Mouse (Mus musculus) adrenal gland (tissue): Measurements from ENCODE around the gene Apobec3.
"Not testable (repeated sequence)": the region's sequence is repeated elsewhere in the genome, so short reads cannot be mapped to it uniquely, and the experiment has no call there.

Experiments
- intact Hi-C: fragments of 180-260 bp; cut with DNase I; formaldehyde crosslinking; loops from one replicate; pipeline ENCODE4 v1.15.1; 2025

The Apobec3 gene

DNA sequence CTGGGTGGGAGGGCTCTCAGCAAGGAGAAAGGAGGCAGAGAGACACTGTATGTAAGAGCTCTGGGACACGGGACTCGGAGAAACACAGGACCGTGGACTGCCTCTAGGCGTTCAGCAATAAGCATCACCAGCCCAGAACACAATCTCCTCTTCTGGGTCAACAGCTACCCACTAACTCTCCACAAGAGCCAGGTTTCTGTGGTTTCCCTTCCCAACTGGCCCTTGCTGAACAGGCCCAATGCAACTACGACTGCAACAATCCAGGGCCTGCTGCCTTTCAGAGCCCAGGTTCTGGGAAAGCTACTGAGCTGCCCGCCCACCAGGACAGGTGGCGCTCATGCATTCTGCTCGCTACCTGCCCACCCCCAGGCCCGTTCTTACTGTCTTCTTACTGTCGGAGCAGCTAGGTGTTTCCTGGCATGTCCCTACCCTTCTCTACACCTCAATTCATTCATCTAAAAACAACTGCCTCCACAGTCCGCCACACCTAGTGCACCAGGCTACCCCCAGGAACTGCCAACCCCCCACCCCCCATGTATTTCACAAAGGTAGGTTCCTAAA, 35.5 kb downstream of the Apobec3 start:
- intact Hi-C loops, result no loop called here

- intact Hi-C loops, result no loop called here
Measured at GRCm38 (mm10) chr15:79927637-79928122, 36.2 kb downstream of the Apobec3 start.

- intact Hi-C loops, result no loop called here
Measured at GRCm38 (mm10) chr15:79928316-79928715, 36.9 kb downstream of the Apobec3 start.

DNA sequence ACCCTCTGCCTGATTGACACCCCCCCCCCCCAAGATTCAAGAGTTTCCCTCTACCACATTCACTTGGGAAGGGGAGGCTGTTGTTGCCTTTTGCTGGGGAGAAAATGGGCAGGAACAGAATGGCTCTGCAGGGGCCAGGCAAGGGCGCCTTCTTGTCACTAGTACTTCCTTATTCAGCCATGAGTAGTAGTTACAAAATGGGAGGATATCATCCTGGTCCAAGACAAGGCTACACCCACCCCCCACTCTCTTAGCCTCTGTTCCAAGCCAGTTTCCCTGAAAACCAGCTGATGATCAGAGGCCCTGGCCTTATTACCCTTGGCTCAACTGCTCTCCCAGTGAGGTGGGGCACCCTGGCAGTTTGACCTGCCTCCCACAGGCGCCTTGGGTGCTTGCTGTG, 37.3 kb downstream of the Apobec3 start:
- intact Hi-C loops, result no loop called here

GRCm38 (mm10) chr15:79929734-79930133, 38.3 kb downstream of the Apobec3 start:
- intact Hi-C loops, result no loop called here

GRCm38 (mm10) chr15:79931496-79932141, 40.2 kb downstream of the Apobec3 start:
- intact Hi-C loops, result no loop called here

DNA sequence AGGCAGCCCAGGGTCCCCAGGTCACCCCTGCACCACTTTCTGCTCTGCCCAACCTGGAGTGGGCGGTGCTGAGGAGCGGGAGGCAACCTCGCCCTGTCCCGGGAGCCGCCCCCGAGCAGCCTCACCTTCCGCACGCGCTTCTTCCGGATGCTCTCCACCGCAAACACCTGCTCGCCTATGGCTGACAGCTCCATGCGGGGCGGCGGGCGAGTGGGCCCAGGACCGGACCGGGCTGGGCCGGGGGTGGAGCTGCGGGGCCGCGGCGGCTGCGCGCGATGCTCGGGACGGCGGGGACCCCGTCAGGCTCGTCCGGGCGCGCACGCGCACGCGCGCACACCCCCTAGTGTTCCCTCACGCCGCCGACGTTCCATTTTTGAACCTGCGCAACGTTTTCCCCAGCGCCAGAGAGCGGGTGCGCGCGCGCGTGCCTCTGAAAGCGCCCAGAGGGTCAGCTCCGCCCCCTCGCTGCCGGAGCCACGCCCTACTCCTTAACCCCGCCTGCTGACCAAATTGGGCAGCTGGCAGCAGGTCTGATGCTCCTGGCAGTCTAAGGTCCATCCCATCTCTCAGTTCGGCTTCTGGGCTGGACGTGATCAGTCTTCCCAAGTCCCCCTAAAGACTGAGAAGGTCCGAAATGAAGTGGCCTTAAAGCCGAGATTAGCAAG, 41.0 kb downstream of the Apobec3 start:
- intact Hi-C loops, result no loop called here

DNA sequence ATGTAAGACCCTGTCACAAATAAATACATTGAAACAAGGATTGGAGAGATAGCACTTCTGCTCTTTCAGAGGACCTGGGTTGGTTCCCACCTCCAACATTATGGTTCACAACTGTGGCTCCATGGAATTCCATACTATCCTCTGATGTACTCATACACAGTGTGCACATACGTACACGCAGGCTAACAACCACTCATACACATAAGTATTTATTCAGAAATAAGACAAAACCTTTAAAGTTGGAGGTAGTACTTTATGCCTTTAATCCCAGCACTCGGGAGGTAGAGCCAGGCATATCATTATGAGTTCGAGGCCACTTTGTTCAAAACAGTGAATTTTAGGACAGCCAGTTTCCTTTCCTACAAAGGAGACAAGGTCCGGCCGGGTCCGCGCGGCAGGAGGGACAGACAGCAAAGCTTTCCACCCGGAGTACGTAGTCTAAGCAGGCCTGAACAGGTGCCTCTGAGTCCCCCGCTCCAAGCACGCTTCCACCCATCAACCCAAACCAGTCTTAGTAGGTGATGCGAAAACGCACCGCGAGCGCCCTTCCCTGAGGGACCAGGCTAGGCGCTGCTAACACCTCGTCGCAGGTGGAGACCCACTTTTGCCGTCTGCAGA, 41.7 kb downstream of the Apobec3 start:
- intact Hi-C loops, result no loop called here

DNA sequence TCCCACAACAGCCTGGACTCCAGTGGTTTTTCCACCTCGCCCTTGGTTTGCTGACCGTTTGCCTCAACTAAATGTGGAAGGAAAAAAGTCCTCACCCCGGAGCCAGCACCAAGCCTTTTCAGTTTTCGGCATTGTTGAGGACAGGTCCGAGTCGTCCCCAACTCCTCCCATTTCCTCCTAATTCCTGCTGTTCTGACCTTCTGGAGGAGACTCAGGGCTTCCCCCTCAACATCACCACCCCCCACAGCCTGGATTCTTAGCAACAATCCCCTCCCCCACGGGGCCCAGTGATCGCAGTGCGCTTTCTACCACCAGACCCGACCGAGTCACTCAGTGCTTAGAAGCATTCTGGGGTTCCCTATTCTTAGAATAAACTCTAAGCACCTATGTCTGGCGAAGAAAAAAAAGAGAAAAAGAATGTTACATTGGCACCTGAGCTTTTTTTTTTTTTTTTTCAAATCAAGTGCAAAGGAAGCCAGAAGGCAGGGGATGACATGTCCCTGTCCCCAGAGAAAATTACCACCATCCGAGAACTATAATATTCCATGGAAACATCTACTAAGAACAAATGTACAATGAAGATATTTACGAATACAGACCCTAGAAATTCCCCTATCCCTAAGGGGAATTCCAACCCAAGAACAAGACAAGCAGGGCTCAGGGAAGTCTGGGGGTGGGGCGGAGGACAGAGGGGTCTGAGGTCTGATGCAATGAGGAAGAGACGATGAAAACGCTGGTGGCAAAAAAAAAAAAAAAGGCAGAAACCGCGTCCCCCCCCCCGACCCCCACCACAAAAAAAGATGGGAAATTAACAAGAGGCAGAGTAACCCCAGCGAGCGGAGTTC, 42.4 kb downstream of the Apobec3 start:
- intact Hi-C loops, result no loop called here

DNA sequence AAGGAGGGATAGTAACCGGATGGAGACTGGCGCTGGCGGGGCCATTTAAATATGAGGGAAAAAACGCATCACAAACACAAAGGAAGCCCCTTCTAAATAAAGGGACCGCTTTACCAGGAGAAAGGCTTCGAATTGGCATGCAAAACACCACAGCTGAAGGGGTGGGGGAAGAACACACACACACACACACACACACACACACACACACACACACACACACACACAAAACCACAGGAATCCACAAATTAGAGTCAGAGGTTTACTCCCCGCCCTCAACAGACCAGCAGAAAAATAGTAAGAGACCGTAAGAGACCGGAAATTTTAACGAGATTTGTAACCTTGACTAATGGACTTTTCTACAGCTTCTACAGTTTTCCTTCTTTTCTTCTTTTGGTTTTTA, 43.3 kb downstream of the Apobec3 start:
- intact Hi-C loops, result no loop called here

GRCm38 (mm10) chr15:79935654-79936373, 44.4 kb downstream of the Apobec3 start:
- intact Hi-C loops, result no loop called here

GRCm38 (mm10) chr15:79936374-79936751, 44.9 kb downstream of the Apobec3 start:
- intact Hi-C loops, result no loop called here

- intact Hi-C loops, result no loop called here
Measured at GRCm38 (mm10) chr15:79939020-79939419, 47.6 kb downstream of the Apobec3 start.

GRCm38 (mm10) chr15:79939501-79939900, 48.0 kb downstream of the Apobec3 start:
- intact Hi-C loops, result not testable (repeated sequence)

DNA sequence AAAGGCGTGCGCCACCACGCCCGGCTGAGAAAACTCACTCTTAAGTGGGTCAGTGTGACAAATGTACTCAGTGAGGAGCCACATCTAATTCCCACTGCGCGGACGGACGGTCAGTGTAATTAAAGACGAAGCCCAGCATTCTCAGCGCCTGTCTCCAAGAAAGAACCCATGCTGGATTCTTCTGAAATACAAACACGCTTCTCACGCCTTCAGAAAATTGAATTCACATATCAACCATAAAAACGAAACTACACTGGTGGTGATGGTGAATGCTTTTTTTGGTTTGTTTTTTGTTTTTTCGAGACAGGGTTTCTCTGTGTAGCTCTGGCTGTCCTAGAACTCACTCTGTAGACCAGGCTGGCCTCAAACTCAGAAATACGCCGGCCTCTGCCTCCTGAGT, 48.5 kb downstream of the Apobec3 start:
- intact Hi-C loops, result no loop called here

GRCm38 (mm10) chr15:79940932-79941331, 49.5 kb downstream of the Apobec3 start:
- intact Hi-C loops, result no loop called here

DNA sequence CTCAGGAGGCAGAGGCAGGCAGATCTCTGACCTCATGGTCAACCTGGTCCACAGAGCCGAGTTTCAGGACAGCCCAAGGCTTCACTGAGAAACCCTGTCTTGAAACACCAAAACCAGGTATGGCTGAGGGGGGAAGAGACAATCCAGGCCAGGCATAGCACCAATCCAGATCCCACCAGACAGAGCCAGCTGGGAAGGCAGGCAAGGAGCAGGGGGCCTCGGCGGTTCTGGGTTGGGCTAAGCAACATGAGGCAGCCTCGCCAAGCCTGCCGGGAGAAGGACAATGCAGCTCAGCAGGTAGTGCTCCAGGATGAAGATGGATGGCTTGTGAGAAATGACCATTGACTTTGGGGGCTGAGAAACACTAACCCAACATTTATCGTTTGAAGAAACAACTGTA, 51.1 kb downstream of the Apobec3 start:
- intact Hi-C loops, result no loop called here

DNA sequence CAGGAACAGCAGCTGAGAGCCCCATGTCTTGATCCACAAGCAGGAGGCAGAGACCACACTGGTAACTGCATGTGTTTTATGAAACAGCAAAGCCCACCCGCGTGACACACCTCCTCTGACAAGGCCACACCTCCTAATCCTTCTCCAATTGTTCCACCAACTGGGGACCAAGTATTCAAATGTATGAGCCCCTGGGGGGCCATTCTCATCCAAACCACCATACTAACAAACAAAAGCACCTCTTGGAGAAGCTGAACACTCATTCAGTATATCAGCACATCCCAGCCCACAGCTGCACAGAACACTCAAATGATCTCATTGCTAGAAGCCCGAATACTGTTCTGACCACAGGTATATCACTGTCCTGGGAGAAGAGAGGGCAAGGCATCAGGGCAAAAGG, 52.1 kb downstream of the Apobec3 start:
- intact Hi-C loops, result no loop called here

DNA sequence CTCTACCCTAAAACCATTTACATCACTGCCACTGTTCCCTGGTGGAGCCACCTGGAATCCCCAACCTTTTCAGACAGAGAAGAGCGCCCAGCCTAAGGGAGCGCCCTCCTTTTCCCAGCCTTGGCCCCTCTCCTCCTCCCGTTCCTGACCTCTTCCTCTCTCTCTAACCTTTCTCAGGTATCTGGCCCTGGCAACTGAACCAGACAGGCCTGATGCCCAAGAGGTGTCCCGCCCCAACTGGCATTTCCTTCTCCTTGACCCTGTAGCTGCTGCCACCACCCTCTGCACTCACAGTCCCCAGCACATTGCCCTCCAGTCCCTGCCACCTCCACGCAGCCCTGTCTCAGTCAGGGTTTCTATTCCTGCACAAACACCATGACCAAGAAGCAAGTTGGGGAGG, 53.5 kb downstream of the Apobec3 start:
- intact Hi-C loops, result loop anchor here (2.0 kb wide), 1 partner anchor 128 kb away; no protein-coding TSS in a partner anchor

DNA sequence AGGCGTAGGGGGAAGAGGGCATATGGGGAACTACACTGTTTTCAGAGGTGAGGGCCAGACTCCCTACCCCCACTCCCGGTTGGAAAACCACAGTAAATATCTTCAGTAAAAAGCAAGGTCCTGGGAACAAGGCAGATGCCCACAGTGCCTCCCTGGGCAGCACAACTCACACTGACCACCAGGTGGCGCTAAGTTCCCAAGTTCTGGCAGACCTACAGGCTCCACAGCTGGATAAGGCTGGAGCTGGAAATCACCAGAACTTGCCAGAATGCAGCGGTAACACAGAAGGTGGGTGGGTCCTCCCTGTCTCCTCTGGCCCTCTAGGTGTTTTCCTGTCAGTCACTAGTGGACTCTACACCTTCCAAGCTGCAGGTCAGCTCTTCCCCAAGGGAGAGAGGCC, 54.6 kb downstream of the Apobec3 start:
- intact Hi-C loops, result loop anchor here (2.0 kb wide), 2 partner anchors 65 to 121 kb away; no protein-coding TSS in a partner anchor
